Mouse (Mus musculus) central nervous system, embryonic 14 days (tissue): Measurements from ENCODE around the gene Luc7l3. TPM values are rescaled to one million over a fixed set of nuclear protein-coding genes. Genes with fewer than 3 reads are reported as not detected.

Experiments
- polyA plus RNA-seq: library from polyadenylated mRNA; depleted of rRNA; stranded (reverse); fragments of >200 nt; gene quantifications from 2 replicates; pipeline ENCODE4 v1.2.3, GENCODE M21; 2012; rRNA removed

Gene Luc7l3
- polyA plus RNA-seq: 220 and 239 TPM in 2 replicates

DNA sequence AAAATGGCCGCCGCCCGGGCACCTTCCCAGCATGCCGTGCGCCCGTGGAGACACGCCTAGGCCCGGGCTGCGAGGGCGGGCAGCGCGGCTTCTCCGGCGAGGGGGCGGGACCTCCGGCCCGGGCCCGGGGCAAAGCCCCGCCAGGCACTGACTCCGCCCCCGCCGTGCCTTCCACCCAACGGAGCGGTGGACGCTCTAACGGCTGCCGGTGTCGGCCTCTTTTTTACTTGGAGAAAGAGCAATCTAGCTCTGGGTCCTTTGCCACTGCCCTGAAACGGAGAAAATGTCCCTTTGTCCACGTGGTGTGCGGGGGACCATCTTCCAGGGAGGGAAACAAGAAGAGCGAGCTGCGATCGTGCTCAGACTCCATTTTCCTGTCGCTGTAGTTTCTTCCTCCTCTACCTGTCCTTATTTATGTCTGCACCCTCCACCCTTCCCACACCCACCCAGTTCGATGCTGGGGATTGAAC is at the start of gene Luc7l3:
Gene Luc7l3, minus strand, starts transcription at position 58 of the 470 bp plus-strand sequence.

GRCm38 (mm10) chr11:94327693-94328643 is 6.2 kb upstream of the Luc7l3 start, which contains the start of gene Ankrd40:
Gene Ankrd40 (plus strand): TSS chr11:94328001.

DNA sequence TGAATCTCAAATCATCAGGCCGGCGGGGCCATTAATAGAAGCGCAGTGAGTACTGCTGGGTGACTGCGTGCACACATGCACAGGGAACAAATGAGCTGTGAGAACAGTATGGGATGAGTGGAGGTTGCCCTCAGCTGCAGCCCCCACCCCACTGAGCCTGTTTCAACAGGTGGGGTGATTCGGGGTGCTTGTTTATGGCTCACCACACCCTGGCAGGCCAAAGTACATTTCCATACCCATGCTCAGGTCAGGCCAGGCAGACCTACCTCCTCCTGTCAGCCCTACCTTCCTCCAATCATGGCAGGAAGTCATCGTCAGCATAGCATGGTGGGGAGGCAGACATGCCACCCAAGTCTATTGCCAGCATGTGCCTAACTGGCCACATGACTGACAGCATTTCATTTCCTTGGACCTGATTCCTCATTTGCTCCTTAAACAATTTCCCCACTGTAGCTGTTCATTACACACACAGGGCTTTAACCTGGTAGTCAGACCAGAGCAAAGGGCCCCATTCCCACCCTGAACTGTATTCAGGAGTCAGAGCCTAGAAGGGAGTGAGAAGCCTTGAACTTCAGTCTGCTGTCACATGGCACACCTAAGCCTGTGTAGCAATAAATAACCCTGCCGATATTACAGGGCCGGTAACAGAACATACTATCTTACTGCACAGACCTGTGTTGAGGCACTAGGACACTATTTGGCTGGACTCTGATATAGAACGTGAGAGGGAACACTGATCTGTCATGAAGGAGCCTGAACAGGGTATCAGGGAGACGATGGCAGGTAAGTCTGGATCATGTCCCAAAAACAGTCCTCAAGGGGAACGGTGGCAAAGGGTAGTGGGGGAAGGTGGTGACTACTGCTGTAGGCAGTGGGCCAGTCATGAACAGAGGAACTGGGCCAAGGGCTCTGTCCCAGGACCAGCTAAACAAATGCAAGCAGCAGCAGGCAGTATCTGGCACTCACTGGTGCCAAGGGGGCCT is 40.3 kb downstream of the Luc7l3 start, which contains the start of gene Gm21885:
Gene Gm21885, plus strand, starts transcription at position 675 of the 983 bp plus-strand sequence.

GRCm38 (mm10) chr11:94245955-94246788 is 75.6 kb downstream of the Luc7l3 start, which contains the start of gene Wfikkn2:
Gene Wfikkn2 (minus strand): TSS chr11:94246005.

Other genes starting within 250 kb of the Luc7l3 start
- 29.6 and 31.8 TPM in 2 replicates for gene Tob1, start 110.5 kb downstream of the Luc7l3 start, polyA plus RNA-seq
- 6.6 and 9.5 TPM in 2 replicates for gene Wfikkn2, start 76.0 kb downstream of the Luc7l3 start, polyA plus RNA-seq
- not detected in 2 replicates for gene Gm21885, start 40.1 kb downstream of the Luc7l3 start, polyA plus RNA-seq
- gene Ankrd40, start 6.0 kb upstream of the Luc7l3 start, polyA plus RNA-seq: 48.4 and 52.5 TPM in 2 replicates
- gene Abcc3, start 71.0 kb upstream of the Luc7l3 start, polyA plus RNA-seq: 0.63 and 0.79 TPM in 2 replicates
- gene Cacna1g, start 152.2 kb upstream of the Luc7l3 start, polyA plus RNA-seq: 155 and 233 TPM in 2 replicates
- 0.39 and 0.90 TPM in 2 replicates for gene Spata20, start 164.2 kb upstream of the Luc7l3 start, polyA plus RNA-seq
- gene Epn3, start 178.0 kb upstream of the Luc7l3 start, polyA plus RNA-seq: 0.85 and 1.1 TPM in 2 replicates
- gene Mycbpap, start 199.8 kb upstream of the Luc7l3 start, polyA plus RNA-seq: 3.6 and 3.7 TPM in 2 replicates
- 7.5 and 9.1 TPM in 2 replicates for gene Rsad1, start 227.3 kb upstream of the Luc7l3 start, polyA plus RNA-seq
- gene Chad, start 243.1 kb upstream of the Luc7l3 start, polyA plus RNA-seq: 0.33 and 3.4 TPM in 2 replicates